Mouse (Mus musculus) embryonic facial prominence, embryonic 13.5 days (tissue): ENCODE measurements around the gene Pgm5. TPM values are rescaled to one million over a fixed set of nuclear protein-coding genes. Genes with fewer than 3 reads are reported as not detected.

ENCODE experiments used
- ATAC-seq: fragments of 200-750 bp; cut with Nextera tagmentation; 2 replicates; pipeline ENCODE4 v1.8.0; 2017; ENCODE audit warnings: low read depth; ENCODE audit not compliant: insufficient number of reproducible peaks, insufficient read depth, low FRiP score, low TSS enrichment
- H3K27ac ChIP-seq: fragments of 300-500 bp; sonication (generic); 2 replicates; pipeline ENCODE4 v1.5.1; 2015; ENCODE audit warnings: moderate library complexity, mild to moderate bottlenecking, inconsistent platforms
- H3K27me3 ChIP-seq: fragments of 300-500 bp; sonication (generic); 2 replicates; pipeline ENCODE4 v1.6.1; 2015; ENCODE audit warnings: mild to moderate bottlenecking, inconsistent platforms
- H3K36me3 ChIP-seq: fragments of 300-500 bp; sonication (generic); 2 replicates; pipeline ENCODE4 v1.6.1; 2015; ENCODE audit warnings: mild to moderate bottlenecking, inconsistent platforms
- H3K4me1 ChIP-seq: fragments of 300-500 bp; sonication (generic); 2 replicates; pipeline ENCODE4 v1.6.1; 2015; ENCODE audit warnings: inconsistent platforms
- H3K4me2 ChIP-seq: fragments of 300-500 bp; sonication (generic); 2 replicates; pipeline ENCODE4 v1.6.1; 2015; ENCODE audit warnings: moderate library complexity, mild to moderate bottlenecking, inconsistent platforms
- H3K4me3 ChIP-seq: fragments of 300-500 bp; sonication (generic); 2 replicates; pipeline ENCODE4 v1.5.1; 2015; ENCODE audit warnings: mild to moderate bottlenecking, inconsistent platforms
- H3K9ac ChIP-seq: fragments of 300-500 bp; sonication (generic); 2 replicates; pipeline ENCODE4 v1.6.1; 2015; ENCODE audit warnings: mild to moderate bottlenecking, inconsistent platforms
- H3K9me3 ChIP-seq: fragments of 300-500 bp; sonication (generic); 2 replicates; pipeline ENCODE4 v1.6.1; 2016; ENCODE audit warnings: inconsistent platforms
- WGBS: fragments of 180-500 bp; shearing (Covaris S2); methylation state at CpG from one replicate; pipeline ENCODE4 v1.1.7; 2015; ENCODE audit warnings: mixed read lengths; 5-methylcytosine and 5-hydroxymethylcytosine counted together
- polyA plus RNA-seq: library from polyadenylated mRNA; unstranded; fragments of >200 nt; fragmentation: Nextera tagmentation; extraction: Ambion mirVana; gene quantifications from 2 replicates; pipeline ENCODE4 v1.2.1, GENCODE M21; 2015

Gene Pgm5
- 5.0 and 6.5 TPM in 2 replicates for polyA plus RNA-seq

DNA sequence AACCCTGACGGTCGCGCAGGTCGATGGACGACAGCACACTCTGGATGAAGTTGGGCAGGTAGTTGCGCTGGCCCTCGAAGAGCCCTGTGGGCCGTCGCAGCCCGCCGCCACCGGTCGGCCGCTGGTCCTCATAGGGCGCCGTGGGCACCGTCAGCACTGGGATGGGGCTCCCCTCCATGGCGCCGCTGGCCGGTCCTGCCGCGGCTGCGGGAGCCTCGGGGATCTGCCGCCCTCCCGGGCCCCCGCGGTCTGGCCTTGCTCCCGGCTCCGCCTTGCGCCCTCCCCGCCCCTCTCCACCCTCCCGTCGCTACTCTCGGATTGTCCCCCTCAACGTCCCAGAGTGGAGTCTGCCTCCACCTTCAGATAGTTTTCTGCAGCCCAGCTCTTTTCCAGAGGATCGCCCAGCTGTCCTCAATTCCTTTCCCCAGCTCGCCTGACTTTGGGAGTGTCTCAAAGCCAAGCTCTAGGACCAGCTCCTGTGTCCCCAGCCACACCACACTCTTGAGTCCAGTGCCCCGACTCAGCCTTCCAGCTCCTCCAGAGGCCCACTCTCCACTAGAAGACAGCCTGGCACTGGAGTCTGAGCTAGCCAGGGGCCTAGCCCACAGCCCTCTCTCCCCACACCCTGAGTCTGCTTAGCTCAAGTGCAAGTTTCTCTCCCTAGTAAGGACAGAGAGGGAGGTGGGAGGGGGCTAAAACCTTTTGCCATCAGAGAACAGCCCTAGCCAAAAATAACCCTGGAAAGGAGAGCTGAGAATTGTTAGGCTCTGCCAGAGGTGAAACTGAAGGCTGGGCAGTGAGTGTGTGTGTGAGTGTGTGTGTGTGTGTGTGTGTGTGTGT is at the start of gene Pgm5:
Pgm5 (minus strand) TSS at position 244 of the 840 bp plus-strand sequence.
- H3K9me3 ChIP-seq, result no peaks in the 10 kb centered on the region; the same call in 1 of the 2 replicates
- peak; percentile 62 for ATAC-seq
- no peaks in the 10 kb centered on the region for H3K36me3 ChIP-seq
- H3K4me2 ChIP-seq, result peak within 1 kb of the TSS; percentile 81
- H3K27ac ChIP-seq, result 0 out of 2 replicates have a peak within 1 kb of the TSS, but pooled peaks have one; percentile 33
- peaks cover 36% of the 10 kb centered on the region for H3K27me3 ChIP-seq
- peak within 1 kb of the TSS; percentile 73 for H3K9ac ChIP-seq
- peaks cover 18% of the 10 kb centered on the region for H3K4me1 ChIP-seq
- H3K4me3 ChIP-seq, result peak within 1 kb of the TSS; percentile 57
- 2% methylated on average over 39 of the region's 39 CpGs for WGBS

DNA sequence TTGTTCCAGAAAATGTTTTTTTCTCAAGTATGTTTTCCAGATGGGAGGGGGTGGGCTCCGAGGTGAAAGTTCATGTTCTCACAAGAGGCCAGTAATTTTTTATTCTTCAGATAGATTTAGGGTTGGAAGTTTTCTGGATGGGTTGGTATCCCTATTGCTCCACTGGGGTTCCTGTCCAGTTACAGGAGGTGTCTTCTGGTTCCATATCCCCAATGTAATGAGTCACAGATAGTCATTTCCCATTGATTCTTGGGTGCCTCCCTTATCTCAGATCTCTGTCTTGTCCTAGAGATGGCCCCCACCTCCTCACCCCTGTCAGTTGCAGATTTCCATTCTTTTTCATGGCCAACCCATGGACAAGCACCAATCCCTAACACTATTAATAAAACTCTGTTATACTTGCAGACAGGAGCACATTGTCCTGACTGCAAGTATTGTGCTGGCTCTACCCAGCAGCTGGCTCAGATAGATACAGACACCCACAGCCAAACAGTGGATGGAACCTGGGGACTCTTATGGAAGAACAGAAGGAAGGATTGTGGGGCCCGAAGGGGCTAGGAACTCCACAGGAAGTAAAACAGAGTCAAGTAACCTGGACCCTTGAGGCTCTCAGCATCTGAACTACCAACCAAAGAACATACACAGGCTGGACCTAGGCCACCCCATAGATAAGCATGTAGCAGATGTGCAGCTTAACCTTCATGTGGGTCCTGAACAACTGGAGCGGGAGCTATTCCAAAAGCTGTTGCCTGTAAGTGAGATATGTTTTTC is 46.9 kb upstream of the Pgm5 start:
- H3K4me2 ChIP-seq, result no peak overlapping the region
- no peak for ATAC-seq
- H3K27ac ChIP-seq, result no peak overlapping the region

DNA sequence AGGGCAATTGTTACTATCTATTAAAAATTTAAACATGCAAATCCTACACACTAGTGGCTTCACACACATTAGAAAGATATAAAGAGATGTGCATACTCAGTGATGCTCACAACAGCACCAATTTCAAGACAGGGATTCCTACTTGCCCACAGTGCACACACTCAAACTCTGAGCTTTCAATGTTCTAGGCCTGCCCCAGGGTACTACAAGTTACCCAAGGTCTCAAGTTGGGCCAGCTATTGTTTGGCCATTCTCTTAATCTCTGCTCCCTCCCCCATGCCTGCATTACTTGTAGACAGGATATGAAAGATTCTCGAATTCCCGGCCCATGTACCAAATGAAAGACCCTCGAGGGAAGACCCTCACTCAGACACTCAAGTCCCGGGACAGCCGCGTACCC is 46.0 kb upstream of the Pgm5 start:
- H3K27ac ChIP-seq, result no peak overlapping the region
- H3K4me2 ChIP-seq, result no peak overlapping the region
- H3K36me3 ChIP-seq, result no peaks in the 10 kb centered on the region
- H3K27me3 ChIP-seq, result peaks cover 29% of the 10 kb centered on the region
- no peaks in the 10 kb centered on the region for H3K9me3 ChIP-seq
- H3K4me3 ChIP-seq, result no peak overlapping the region
- ATAC-seq, result no peak
- WGBS, result 91% methylated on average over 6 of the region's 6 CpGs
- no peak overlapping the region for H3K9ac ChIP-seq
- H3K4me1 ChIP-seq, result no peaks in the 10 kb centered on the region

More for the DNA sequence above, 46.9 kb upstream of the Pgm5 start:
- WGBS, result 82% methylated on average over 3 of the region's 3 CpGs
- Histone ChIP-seq H3K4me1 (no peaks in the 10 kb centered on the region), H3K27me3 (peaks cover 19% of the 10 kb centered on the region), H3K9me3 (no peaks in the 10 kb centered on the region), H3K9ac (no peak overlapping the region), H3K36me3 (no peaks in the 10 kb centered on the region), H3K4me3 (no peak overlapping the region)

DNA sequence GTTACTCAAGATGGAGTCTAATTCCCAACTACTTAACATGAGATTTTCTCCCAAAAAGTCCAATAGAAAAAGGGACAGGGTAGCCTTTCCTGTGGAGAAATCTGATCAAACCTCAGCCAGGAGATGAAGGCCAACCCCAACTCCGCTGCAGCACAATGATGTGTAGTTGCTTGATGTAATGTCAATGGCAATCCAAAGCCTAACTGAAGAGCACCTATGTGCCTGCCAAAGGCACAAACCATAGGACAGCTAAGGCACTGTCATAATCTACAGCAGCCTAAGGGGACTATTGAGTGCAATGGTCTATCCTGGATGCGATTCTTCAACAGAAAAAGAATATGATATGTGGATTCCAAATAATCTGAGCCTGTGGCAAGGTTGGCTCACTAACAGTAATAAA is 41.2 kb upstream of the Pgm5 start:
- ATAC-seq, result no peak
- Histone ChIP-seq H3K27ac (no peak overlapping the region), H3K9ac (no peak overlapping the region), H3K4me2 (no peak overlapping the region), H3K36me3 (no peaks in the 10 kb centered on the region), H3K27me3 (peaks cover 72% of the 10 kb centered on the region), H3K4me3 (no peak overlapping the region), H3K4me1 (peaks cover 16% of the 10 kb centered on the region), H3K9me3 (no peaks in the 10 kb centered on the region)
- 50% methylated on average over 2 of the region's 2 CpGs for WGBS

DNA sequence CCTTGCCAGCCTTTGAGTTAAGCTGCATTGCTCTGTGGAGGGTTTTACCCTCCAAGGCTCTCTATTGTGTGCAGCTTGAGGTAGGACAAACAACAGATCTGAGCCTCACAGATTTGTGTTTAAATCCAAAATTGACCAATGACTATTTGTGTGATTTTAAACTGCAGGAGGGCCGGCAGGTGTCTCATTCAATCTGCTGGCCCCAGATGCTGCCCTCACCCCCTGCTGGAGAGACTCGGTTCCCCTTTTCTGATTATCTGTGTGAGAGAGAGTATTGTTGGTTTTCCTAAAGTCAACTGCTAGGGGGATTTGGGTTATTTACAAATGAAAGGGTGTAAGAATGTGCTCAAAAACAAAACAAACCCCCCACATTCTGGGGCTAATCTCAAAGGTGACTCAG is 40.6 kb upstream of the Pgm5 start:
- Histone ChIP-seq H3K9ac (no peak overlapping the region), H3K27me3 (peaks cover 77% of the 10 kb centered on the region), H3K27ac (no peak overlapping the region), H3K9me3 (no peaks in the 10 kb centered on the region), H3K36me3 (no peaks in the 10 kb centered on the region), H3K4me2 (no peak overlapping the region), H3K4me3 (no peak overlapping the region), H3K4me1 (peaks cover 21% of the 10 kb centered on the region)
- ATAC-seq, result no peak
- 5% methylated on average over 2 of the region's 2 CpGs for WGBS

DNA sequence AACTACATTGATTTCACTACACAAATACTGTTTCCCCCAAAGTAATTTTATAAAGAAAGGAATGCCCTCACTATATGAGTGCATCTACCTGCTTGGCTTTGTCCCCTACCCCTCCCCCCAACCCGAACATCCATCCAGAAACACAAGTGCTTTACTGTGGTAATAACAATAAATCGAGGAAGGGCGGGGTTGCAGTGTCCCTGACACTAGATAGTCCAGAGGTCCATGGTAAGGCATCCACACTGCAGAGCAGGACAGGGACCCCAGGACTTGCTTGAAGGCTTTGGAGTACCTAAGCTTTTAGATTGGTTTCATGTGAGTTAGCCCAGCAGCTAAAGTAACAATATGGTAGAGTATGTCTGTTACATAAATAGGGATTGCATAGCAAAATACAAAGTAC is 40.0 kb upstream of the Pgm5 start:
- Histone ChIP-seq H3K27me3 (peaks cover 83% of the 10 kb centered on the region), H3K4me3 (no peak overlapping the region), H3K36me3 (no peaks in the 10 kb centered on the region), H3K27ac (no peak overlapping the region), H3K4me2 (no peak overlapping the region), H3K4me1 (peaks cover 24% of the 10 kb centered on the region), H3K9me3 (no peaks in the 10 kb centered on the region), H3K9ac (no peak overlapping the region)
- 6% methylated on average over 3 of the region's 3 CpGs for WGBS
- no peak for ATAC-seq

DNA sequence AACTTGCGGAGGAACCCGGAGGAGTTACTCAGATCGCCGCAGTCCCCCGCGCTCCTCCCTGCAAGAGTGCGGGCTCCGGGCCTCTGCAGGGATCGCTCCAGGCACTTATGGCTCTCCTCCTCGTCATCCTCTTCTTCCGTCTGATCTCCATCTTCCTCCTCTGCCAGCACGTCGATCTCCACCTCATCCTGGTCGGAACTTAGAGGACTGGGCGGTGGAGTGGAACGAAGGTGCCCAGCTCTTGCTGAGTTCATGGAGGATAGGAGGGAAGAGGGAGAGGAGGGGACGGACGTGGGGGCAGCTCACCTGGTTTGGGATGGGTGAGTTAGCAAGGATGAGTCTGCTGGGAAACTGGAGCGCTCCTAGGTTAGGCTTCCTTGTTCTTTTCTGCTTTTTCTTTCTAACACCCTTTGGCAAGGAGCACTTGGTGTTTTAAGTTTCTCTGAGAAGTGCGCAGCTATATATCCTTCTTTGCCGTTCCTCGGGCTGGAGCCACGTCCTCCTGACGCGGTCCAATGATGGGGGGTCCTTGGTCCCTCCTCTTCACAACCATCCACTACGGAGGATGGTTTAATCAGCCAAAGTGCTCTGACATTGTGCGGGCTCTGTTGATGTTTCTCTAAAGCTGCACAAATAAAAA is 39.0 kb upstream of the Pgm5 start, which contains the start of gene Foxd4:
Foxd4 (minus strand) TSS at position 617 of the 640 bp plus-strand sequence.
- Histone ChIP-seq H3K9ac (no peak within 1 kb of the TSS), H3K27ac (no peak within 1 kb of the TSS), H3K9me3 (no peaks in the 10 kb centered on the region), H3K4me3 (peak within 1 kb of the TSS; percentile 40), H3K36me3 (no peaks in the 10 kb centered on the region), H3K4me2 (peak within 1 kb of the TSS; percentile 75), H3K4me1 (peaks cover 24% of the 10 kb centered on the region), H3K27me3 (peaks cover 89% of the 10 kb centered on the region)
- under 1% methylated on average over 27 of the region's 27 CpGs for whole genome bisulfite sequencing
- ATAC-seq, result no peak

DNA sequence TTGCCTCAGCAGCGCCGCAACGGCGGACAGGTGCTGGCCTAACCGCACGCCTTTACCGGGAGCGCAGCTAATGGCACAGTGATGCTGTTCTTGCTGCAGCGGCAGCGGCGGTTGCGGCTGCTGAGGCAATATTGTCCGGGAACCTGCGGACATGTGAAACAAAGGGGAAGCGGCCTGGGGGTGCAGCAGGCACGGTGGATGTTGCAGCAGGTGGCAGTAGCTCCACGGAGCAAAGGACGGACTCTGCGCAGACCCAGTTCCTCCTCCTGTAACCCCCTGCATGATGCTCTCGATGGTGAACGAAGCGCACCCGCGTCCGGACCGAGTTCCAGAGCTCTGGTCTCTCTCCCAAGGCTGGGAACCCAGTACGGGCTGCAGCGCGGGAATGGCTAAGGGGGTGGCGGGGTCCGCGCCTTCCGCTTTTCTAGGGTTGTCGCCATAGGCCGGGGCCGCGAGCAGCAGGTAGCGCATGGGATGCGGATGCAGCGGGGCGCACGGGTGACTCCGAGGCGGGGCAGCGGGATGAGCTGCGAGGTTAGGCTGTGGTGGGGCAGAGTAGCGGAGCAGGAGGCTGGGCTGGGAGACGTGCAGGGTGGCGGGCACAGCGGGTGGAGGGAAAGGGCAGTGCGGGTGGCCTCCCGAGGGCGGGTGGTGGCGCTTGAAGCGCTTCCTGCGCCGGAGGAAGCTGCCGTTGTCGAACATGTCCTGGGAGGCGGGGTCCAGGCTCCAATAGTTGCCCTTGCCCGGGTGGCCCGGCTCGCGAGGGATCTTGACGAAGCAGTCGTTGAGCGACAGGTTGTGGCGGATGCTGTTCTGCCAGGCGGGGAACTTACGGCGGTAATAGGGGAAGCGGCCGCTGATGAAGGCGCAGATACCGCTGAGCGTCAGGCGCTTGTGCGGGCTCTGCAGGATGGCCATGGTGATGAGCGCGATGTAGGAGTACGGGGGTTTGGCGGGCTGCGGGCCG is 38.2 kb upstream of the Pgm5 start:
- ATAC-seq, result peak; percentile 48; the same call in 1 of the 2 replicates
- Histone ChIP-seq H3K4me1 (peaks cover 24% of the 10 kb centered on the region), H3K4me2 (peak overlapping the region; percentile 75), H3K36me3 (no peaks in the 10 kb centered on the region), H3K9ac (no peak overlapping the region), H3K27me3 (peaks cover 94% of the 10 kb centered on the region), H3K4me3 (peak overlapping the region; percentile 40), H3K27ac (no peak overlapping the region), H3K9me3 (no peaks in the 10 kb centered on the region)
- WGBS, result under 1% methylated on average over 84 of the region's 84 CpGs

DNA sequence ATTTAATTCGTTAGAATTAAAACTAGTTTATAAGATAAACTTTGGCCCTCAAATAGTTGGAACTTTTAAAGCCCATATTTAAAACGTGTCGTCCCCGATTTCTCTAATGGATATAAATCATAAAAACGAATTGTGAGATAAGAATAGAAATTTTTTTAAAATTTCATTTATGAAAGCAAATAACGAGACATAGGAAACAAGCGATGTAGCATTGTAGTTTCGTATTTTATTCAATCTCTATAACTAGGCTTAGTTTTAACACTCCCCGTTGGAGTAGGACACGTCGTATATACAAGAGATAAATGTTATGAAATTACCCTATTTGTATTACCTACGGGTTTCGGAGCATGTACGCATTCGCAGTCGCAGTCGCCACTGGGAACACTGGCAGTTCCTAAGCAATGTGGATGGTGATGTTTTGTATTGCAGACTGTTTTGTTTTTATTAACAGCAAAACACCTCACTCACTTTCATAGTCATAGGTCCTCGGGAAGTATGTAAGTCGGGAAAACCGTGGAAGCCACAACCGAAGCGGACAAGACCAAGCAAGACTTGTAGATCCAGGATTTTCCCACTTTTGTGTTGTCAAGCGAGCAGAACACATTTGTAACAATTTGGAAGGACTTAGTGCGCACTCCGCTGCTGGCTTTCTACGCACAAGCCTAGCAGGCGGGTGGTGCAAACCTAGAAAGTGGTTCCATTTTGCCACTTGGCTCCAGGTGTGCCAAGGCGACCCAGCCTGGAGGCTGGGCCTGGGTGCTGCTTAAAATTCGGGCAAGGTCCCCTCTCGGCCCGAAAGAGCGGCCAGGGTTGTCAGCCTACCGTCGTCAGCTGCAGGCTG is 37.3 kb upstream of the Pgm5 start:
- Histone ChIP-seq H3K9ac (no peak overlapping the region), H3K9me3 (no peaks in the 10 kb centered on the region), H3K27me3 (peaks cover 85% of the 10 kb centered on the region), H3K4me1 (peaks cover 24% of the 10 kb centered on the region), H3K4me2 (peak overlapping the region; percentile 75), H3K27ac (no peak overlapping the region), H3K36me3 (no peaks in the 10 kb centered on the region), H3K4me3 (peak overlapping the region; percentile 40)
- ATAC-seq, result no peak
- WGBS, result 3% methylated on average over 34 of the region's 34 CpGs
